Mouse (Mus musculus) kidney, adult 2 months (tissue): Measurements from ENCODE around the gene Amot.

ENCODE experiments used
- CTCF ChIP-seq: fragments of 200-500 bp; conservative IDR thresholded peaks from 2 replicates; pipeline ENCODE4 v1.5.1; 2011; ENCODE audit warnings: low read depth, mild to moderate bottlenecking, control low read depth, low read length, moderate library complexity, mixed read lengths; ENCODE audit not compliant: insufficient read depth, insufficient read length
- POLR2A ChIP-seq: fragments of 200-500 bp; IDR thresholded peaks from one replicate; pipeline ENCODE4 v1.6.1; 2011; ENCODE audit warnings: low read depth, low read length, control low read depth

- TF ChIP-seq CTCF: no peak
- no peak for TF ChIP-seq POLR2A
These were observed 14.2 kb downstream of the Amot start for GRCm38 (mm10) chrX:145490821-145491220.
